Mouse (Mus musculus) megakaryocyte, embryonic 14.5 days (primary cell): ENCODE data around the gene Ptdss2. TPM values are rescaled to one million over a fixed set of nuclear protein-coding genes. Genes with fewer than 3 reads are reported as not detected.

Experiments
- H3K27me3 ChIP-seq: replicated peaks from 2 replicates; pipeline ENCODE3; 2012; ENCODE audit warnings: inconsistent platforms
- H3K36me3 ChIP-seq: replicated peaks from 2 replicates; pipeline ENCODE3; 2012; ENCODE audit warnings: low read length, inconsistent platforms, mixed read lengths
- H3K4me1 ChIP-seq: 2 replicates; pipeline ENCODE4 v1.6.1; 2012; ENCODE audit warnings: inconsistent platforms
- H3K4me3 ChIP-seq: replicated peaks from 2 replicates; pipeline ENCODE3; 2012; ENCODE audit warnings: moderate library complexity, mild to moderate bottlenecking, inconsistent platforms
- H3K9me3 ChIP-seq: 2 replicates; pipeline ENCODE4 v1.6.1; 2012; ENCODE audit warnings: inconsistent platforms
- FLI1 ChIP-seq: IDR thresholded peaks from 2 replicates; pipeline ENCODE4 v1.6.1; 2012; ENCODE audit warnings: low read length, inconsistent platforms, mixed read lengths
- GATA1 ChIP-seq: IDR thresholded peaks from 3 replicates; pipeline ENCODE4 v1.6.1; 2012; ENCODE audit warnings: mixed read lengths, low read length, inconsistent platforms, borderline replicate concordance
- polyA plus RNA-seq: library from polyadenylated mRNA; stranded (reverse); fragments of >175 nt; gene quantifications from 2 replicates; pipeline ENCODE4 v1.2.3, GENCODE M21; 2012; ENCODE audit warnings: low replicate concordance; ENCODE audit not compliant: insufficient read depth

Ptdss2 gene
- polyA plus RNA-seq, 1 experiment: 81.5 TPM

DNA sequence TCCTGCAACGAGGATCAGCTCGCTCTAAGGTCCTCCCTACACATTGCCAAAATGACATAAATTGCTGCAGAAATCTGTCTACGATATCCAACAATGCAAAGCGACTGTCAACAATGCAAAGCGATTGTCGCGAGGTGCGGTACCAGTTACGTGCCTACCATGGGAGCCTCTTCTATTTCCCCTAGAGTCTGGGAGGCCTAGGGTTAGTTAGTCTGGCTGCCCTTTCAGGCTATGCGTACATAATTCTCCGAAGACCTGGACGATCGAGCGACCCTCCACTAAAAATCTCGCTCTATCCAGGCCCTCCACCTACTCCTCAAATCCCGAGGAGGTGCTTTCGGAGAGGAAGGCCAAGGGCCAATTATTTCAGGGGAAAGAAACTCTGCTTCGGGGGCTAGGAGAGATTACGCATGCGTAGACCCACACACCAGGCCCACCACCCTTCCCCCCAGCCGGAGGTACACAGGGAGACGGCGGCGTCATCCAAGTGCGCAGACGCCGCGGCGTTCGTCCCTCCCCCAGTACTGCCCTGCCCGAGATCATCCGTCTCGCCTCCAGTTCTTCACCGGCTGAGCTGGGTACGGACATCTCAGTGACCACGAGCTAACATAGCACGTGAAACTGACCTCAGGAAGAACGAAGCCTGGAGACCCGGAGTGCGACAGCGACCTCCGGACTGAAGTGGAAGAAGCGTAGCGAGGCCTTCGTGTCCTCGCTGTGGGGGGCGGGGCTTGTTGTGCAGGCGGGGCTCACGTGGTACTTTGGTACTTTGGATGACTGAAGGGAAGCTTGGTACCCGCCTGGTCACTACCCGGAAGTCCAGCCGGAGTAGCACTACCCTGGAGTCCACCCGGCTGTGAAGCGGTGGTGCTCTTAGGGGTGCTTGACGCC is 50.2 kb downstream of the Ptdss2 start, which contains the start of gene Rnh1:
Gene Rnh1, minus strand, starts transcription at position 742 of the 891 bp plus-strand sequence.
- Histone ChIP-seq H3K27me3 (no peaks in the 10 kb centered on the region), H3K4me1 (peaks cover 59% of the 10 kb centered on the region), H3K36me3 (no peaks in the 10 kb centered on the region), H3K4me3 (peak within 1 kb of the TSS; percentile 97), H3K9me3 (no peaks in the 10 kb centered on the region)
- TF ChIP-seq GATA1 (no peak), FLI1 (no peak)

DNA sequence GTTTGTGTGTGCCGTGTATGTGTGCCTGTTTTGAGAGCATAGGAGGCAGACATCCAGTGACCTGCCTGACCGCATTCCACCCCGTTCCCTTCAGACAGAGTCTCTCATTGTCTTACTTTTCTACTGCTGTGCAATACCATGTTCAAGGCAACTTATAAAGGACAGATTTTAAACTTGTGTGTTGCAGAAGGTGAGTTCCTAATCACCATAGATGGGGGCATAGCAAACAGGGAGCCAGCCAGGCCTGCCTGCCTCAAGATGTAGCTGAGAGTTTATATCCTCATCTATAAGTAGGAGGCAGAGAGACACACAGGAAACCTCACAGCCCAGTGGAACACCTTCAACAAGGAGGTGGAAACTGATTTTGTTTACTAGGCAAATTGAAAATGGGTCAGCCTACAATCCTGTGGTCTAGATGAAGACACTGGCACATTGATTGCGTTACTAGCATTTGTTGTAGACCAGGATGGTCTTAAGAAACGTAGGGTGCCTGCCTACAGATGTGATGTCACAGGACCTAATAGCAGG is 51.2 kb downstream of the Ptdss2 start:
- H3K9me3 ChIP-seq: no peaks in the 10 kb centered on the region
- H3K4me1 ChIP-seq: peaks cover 49% of the 10 kb centered on the region
- H3K4me3 ChIP-seq: peak overlapping the region; percentile 97
- no peak for TF ChIP-seq GATA1
- no peak for TF ChIP-seq FLI1
- H3K36me3 ChIP-seq: no peaks in the 10 kb centered on the region
- H3K27me3 ChIP-seq: no peaks in the 10 kb centered on the region

DNA sequence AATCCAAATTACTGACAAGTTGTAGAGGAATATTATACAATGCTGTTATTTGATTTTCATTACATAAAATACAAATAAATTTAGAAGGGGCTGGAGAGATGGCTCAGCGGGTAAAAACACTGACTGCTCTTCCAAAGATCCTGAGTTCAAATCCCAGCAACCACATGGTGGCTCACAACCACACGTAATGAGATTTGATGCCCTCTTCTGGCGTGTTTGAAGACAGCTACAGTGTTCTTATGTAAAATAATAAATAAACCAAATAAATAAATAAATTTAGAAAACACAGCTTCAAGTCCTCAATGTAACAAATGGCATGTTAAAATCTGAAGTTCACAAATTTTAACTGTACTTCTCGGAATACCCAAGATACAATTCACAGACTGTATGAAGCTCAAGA is 52.9 kb downstream of the Ptdss2 start:
- Histone ChIP-seq H3K4me3 (no peak overlapping the region), H3K27me3 (peaks cover 2% of the 10 kb centered on the region), H3K9me3 (no peaks in the 10 kb centered on the region), H3K36me3 (no peaks in the 10 kb centered on the region), H3K4me1 (peaks cover 34% of the 10 kb centered on the region)
- no peak for TF ChIP-seq GATA1
- TF ChIP-seq FLI1: no peak

DNA sequence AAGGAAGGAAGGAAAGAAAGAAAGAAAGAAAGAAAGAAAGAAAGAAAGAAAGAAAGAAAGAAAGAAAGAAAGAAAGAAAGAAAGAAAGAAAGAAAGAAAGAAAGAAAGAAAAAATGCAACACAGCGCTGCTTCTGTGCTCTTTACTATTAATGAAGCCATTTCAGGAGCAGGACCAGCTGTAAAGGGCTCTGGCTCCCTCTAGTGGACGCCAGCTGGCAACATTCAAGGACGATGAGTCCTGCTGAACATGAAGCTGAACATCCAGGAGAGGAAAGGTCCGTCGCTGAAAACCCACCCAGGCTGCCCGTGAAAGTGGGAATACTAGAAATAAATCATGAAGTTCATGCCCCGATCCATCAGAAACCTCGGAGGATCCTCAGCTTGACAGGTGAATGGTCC is 54.0 kb downstream of the Ptdss2 start:
- peaks cover 25% of the 10 kb centered on the region for H3K4me1 ChIP-seq
- H3K27me3 ChIP-seq: peaks cover 2% of the 10 kb centered on the region
- H3K36me3 ChIP-seq: no peaks in the 10 kb centered on the region
- TF ChIP-seq FLI1: no peak
- no peak for TF ChIP-seq GATA1
- H3K4me3 ChIP-seq: peak overlapping the region; percentile 14
- H3K9me3 ChIP-seq: no peaks in the 10 kb centered on the region

DNA sequence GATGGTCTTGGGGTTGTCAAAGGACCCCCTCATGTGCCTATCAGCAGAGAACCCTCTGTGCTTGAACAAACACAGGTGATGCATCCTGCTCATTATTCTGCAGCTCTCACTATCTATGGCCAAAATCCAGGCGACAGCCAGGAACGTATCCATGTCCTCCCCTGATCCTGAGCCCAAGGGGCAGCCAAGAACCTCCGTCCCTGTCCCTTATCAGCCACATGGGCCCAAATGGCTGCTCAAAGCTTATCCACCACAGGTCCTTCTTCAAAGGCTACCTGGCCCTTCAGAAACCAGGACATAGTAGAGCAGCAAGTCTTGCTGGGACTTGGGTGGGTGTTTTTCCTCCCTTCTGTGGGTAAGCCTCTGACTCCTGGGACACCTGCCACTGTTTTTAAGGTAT is 66.0 kb downstream of the Ptdss2 start:
- Histone ChIP-seq H3K9me3 (no peaks in the 10 kb centered on the region), H3K4me3 (no peak overlapping the region), H3K4me1 (peaks cover 52% of the 10 kb centered on the region), H3K36me3 (peaks cover 46% of the 10 kb centered on the region), H3K27me3 (peaks cover 6% of the 10 kb centered on the region)
- TF ChIP-seq FLI1 (no peak), GATA1 (no peak)

DNA sequence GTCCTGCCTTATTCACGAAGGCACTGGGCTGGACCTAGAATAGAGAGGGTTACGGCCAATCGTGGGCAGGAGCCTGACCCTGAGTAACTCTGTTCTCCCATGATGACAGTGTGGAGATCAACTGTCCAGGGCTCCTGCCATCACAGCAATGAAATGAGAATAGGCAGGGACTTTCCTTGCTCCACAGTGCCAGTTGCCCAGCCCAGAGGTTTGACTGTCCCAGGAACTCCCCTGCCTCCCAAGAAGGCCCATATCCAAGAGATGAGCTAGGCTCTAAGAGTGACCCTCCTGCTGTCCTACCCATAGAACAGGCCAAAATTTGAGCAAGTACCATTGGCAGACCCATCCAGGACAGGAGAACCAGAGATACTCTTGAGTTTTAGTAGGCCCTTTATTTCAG is 66.6 kb downstream of the Ptdss2 start:
- peaks cover 6% of the 10 kb centered on the region for H3K27me3 ChIP-seq
- peaks cover 46% of the 10 kb centered on the region for H3K36me3 ChIP-seq
- no peaks in the 10 kb centered on the region for H3K9me3 ChIP-seq
- no peak for TF ChIP-seq GATA1
- TF ChIP-seq FLI1: no peak
- H3K4me1 ChIP-seq: peaks cover 54% of the 10 kb centered on the region
- H3K4me3 ChIP-seq: no peak overlapping the region

DNA sequence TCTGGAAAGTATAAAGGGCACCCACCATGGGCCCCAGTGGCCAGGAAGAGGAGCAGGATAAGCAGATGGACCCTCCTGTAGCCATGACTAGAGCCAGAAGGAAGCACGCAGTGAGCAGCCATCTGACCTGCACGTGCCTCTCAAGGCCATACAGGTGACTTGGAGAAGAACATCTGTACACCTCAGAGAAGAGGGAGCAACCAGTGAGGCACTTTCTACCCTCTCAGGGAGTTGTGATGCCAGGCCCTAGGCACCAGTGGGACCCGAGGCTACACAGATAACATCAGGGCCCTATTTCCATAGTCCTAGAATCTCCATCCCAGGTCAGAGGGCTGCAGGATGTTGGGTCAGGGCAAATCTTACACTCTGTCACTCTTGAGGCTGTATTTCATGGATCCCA is 68.0 kb downstream of the Ptdss2 start:
- Histone ChIP-seq H3K9me3 (no peaks in the 10 kb centered on the region), H3K4me3 (no peak overlapping the region), H3K4me1 (peaks cover 58% of the 10 kb centered on the region), H3K36me3 (peaks cover 46% of the 10 kb centered on the region), H3K27me3 (peaks cover 2% of the 10 kb centered on the region)
- TF ChIP-seq FLI1: no peak
- TF ChIP-seq GATA1: no peak

DNA sequence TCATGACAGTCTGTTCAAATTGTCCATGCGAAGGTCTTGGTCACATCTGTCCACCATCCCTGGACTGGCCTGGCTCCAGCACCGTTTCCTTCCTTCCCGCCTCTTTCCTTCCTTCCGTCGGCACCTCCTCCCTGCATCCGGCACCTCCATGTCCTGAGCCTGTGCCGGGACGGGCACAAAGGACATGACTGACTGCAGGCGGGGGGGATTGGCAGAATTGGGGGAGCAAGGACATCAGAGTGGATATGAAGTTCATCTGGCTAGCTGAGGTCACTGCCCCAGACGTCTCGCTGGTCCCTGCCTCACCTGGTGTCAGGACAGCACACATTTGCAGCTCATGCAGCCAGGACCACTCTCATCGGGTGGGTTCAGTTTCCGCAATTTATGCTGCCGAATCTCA is 68.9 kb downstream of the Ptdss2 start:
- H3K4me3 ChIP-seq: peak overlapping the region; percentile 28

DNA sequence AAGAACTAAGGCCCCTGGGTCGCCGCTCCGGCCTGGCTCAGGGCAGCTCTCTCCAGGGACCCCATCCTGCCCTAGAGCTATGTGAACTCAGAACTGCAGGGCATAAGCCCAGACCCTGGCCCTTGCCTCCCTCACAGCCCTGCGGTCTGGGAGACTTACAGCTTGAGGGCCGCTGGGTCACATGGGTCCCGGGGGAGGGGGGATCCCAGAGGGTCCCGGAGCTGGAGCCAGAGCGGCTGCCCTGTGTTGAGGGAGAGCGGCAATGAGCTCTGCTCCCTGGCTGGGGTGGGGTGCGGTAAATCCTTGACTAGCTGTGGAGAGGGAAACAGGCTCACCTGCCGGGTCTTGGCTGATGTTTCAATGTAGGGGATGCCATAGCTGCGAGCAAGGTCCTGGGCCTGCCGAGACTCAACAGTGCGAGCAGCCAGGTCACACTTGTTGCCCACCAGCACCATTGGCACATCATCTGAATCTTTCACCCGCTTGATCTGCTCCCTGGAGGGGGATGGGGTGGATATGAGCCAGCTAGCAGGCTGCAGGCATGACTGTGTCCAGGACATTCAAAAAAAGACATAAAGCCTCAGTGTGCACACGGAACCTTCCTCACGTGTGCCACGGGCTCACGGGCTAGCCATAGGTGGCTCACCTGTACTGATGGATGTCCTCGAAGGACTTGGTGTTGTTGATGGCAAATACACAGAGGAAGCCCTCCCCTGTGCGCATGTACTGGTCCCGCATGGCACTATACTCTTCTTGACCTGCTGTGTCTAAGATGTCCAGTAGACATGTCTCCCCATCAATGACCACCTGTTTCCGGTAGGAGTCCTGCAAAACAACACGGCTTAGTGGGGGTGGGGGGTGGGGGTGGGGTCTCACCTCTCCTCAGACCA is 69.9 kb downstream of the Ptdss2 start:
- peaks cover 63% of the 10 kb centered on the region for H3K4me1 ChIP-seq

More for the DNA sequence above, 68.9 kb downstream of the Ptdss2 start:
- Histone ChIP-seq H3K4me1 (peaks cover 63% of the 10 kb centered on the region), H3K27me3 (no peaks in the 10 kb centered on the region), H3K9me3 (no peaks in the 10 kb centered on the region), H3K36me3 (peaks cover 46% of the 10 kb centered on the region)
- no peak for TF ChIP-seq GATA1
- no peak for TF ChIP-seq FLI1

More for the DNA sequence above, 69.9 kb downstream of the Ptdss2 start:
- Histone ChIP-seq H3K9me3 (no peaks in the 10 kb centered on the region), H3K4me3 (peak overlapping the region; percentile 96), H3K36me3 (peaks cover 51% of the 10 kb centered on the region), H3K27me3 (no peaks in the 10 kb centered on the region)
- no peak for TF ChIP-seq FLI1
- TF ChIP-seq GATA1: no peak
